Mouse (Mus musculus) forebrain, embryonic 10.5 days (tissue): ENCODE results near the gene Rab3b. TPM values are rescaled to one million over a fixed set of nuclear protein-coding genes. Genes with fewer than 3 reads are reported as not detected.

ENCODE experiments used
- DNase-seq: peaks from one replicate; pipeline ENCODE4 v3.0.0-alpha.2; 2017; ENCODE audit warnings: low spot score; ENCODE audit errors: extremely low spot score
- H3K27ac ChIP-seq: fragments of 300-500 bp; sonication (generic); 2 replicates; pipeline ENCODE4 v1.5.1; 2016; ENCODE audit warnings: mild to moderate bottlenecking
- H3K27me3 ChIP-seq: fragments of 300-500 bp; sonication (generic); 2 replicates; pipeline ENCODE4 v1.6.1; 2016; ENCODE audit warnings: mild to moderate bottlenecking; ENCODE audit not compliant: poor library complexity, severe bottlenecking
- H3K36me3 ChIP-seq: fragments of 300-500 bp; sonication (generic); replicated peaks from 2 replicates; pipeline ENCODE4 v1.6.1; 2016; ENCODE audit warnings: mild to moderate bottlenecking, moderate library complexity
- H3K4me1 ChIP-seq: fragments of 300-500 bp; sonication (generic); 2 replicates; pipeline ENCODE4 v1.6.1; 2016
- H3K4me3 ChIP-seq: fragments of 300-500 bp; sonication (generic); 2 replicates; pipeline ENCODE4 v1.5.1; 2016; ENCODE audit warnings: mild to moderate bottlenecking, moderate library complexity
- H3K9me3 ChIP-seq: fragments of 300-500 bp; sonication (generic); 2 replicates; pipeline ENCODE4 v1.6.1; 2016; ENCODE audit warnings: mild to moderate bottlenecking, moderate library complexity
- WGBS: fragments of 180-500 bp; shearing (Covaris S2); methylation state at CpG from one replicate; pipeline ENCODE4 v1.1.7; 2016; 5-methylcytosine and 5-hydroxymethylcytosine counted together
- polyA plus RNA-seq: library from polyadenylated mRNA; unstranded; fragments of >200 nt; fragmentation: Nextera tagmentation; extraction: Ambion mirVana; gene quantifications from 2 replicates; pipeline ENCODE4 v1.2.1, GENCODE M21; 2016

Gene Rab3b
- polyA plus RNA-seq, 1 experiment from 2014 or later: 17.8 TPM

DNA sequence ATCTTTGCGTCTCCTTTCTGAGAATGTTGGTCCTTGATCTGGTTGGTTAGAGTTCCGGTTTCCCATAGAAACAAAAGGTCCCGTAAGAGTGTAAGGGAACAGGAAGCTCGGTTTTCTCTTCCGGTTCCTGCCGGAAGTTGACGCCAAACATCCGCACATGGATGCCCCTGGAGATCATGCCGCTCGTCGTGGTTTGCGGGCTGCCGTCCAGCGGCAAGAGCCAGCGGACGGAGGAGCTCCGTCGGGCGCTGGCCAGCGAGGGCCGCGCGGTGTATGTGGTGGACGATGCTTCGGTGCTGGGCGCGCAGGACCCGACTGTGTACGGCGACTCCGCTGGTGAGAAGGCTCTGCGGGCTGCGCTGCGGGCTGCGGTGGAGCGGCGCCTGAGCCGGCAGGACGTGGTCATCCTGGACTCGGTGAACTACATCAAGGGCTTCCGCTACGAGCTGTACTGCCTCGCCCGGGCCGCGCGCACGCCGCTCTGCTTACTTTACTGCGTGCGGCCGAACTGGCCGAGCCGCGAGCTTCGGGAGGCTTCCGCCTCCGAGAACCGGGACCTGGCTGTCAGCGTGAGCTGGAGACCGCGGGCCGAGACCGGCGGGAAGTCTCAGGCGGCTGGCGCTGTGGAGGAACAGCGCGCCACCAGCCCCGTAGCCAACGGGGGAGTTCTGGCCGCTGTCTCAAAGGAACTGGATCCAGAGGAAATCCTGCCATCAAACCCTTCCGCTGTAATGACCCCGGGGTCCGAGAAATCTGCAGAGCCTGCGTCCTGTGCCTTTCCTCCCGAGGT, 31.0 kb upstream of the Rab3b start, which contains the start of gene Kti12:
TSS of gene Kti12 (plus strand) at position 71 of the 790 bp plus-strand sequence.
- WGBS: under 1% methylated on average over 77 of the region's 77 CpGs
- Histone ChIP-seq H3K36me3 (peaks cover 27% of the 10 kb centered on the region), H3K27me3 (no peaks in the 10 kb centered on the region), H3K4me3 (peak within 1 kb of the TSS; percentile 98), H3K4me1 (peaks cover 41% of the 10 kb centered on the region), H3K27ac (peak within 1 kb of the TSS; percentile 90), H3K9me3 (no peaks in the 10 kb centered on the region)
- peak; percentile 85 for DNase-seq

DNA sequence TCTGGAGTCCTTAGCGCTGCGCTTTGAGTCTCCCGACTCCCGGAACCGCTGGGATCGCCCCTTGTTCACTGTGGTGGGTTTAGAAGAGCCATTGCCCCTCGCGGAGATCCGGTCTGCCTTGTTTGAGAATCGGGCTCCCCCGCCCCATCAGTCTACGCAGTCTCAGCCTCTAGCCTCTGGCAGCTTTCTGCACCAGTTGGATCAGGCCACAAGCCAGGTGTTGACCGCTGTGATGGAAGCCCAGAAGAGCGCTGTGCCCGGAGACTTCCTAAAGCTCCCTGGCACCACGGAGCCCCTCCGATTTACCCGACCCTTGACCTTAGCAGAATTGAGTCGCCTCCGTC, 30.4 kb upstream of the Rab3b start, which contains the start of gene A730015C16Rik:
TSS of gene A730015C16Rik (minus strand) at position 115 of the 344 bp plus-strand sequence.
- WGBS: 16% methylated on average over 20 of the region's 20 CpGs
- peak; percentile 30 for DNase-seq

DNA sequence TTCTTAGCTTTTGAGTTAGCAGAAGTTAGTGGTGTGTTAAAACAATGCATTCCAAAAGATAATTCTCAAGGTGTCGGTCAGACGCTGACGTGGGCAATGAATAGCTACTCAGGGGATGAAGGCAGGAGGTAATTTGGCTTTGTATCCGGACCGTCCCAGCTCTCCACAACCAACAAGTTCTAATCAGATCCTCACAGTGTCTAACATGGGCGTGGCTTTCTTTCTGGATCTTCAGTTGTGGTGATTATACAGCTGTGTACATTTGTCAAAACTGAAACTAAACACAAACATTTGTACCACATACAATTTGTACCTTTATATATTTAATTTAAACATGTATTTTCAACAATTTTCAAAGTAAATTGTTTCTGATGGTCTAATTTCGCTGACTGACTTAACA, 12.1 kb upstream of the Rab3b start:
- H3K36me3 ChIP-seq: peaks cover 23% of the 10 kb centered on the region
- H3K9me3 ChIP-seq: no peaks in the 10 kb centered on the region
- DNase-seq: no peak
- no peak overlapping the region for H3K27ac ChIP-seq
- no peak overlapping the region for H3K4me3 ChIP-seq
- 85% methylated on average over 7 of the region's 7 CpGs for WGBS
- H3K4me1 ChIP-seq: no peaks in the 10 kb centered on the region
- H3K27me3 ChIP-seq: no peaks in the 10 kb centered on the region

More for the DNA sequence above, 30.4 kb upstream of the Rab3b start, which contains the start of gene A730015C16Rik:
- Histone ChIP-seq H3K27me3 (no peaks in the 10 kb centered on the region), H3K9me3 (no peaks in the 10 kb centered on the region), H3K36me3 (peaks cover 33% of the 10 kb centered on the region), H3K27ac (peak within 1 kb of the TSS; percentile 90), H3K4me3 (peak within 1 kb of the TSS; percentile 98), H3K4me1 (peaks cover 35% of the 10 kb centered on the region)

DNA sequence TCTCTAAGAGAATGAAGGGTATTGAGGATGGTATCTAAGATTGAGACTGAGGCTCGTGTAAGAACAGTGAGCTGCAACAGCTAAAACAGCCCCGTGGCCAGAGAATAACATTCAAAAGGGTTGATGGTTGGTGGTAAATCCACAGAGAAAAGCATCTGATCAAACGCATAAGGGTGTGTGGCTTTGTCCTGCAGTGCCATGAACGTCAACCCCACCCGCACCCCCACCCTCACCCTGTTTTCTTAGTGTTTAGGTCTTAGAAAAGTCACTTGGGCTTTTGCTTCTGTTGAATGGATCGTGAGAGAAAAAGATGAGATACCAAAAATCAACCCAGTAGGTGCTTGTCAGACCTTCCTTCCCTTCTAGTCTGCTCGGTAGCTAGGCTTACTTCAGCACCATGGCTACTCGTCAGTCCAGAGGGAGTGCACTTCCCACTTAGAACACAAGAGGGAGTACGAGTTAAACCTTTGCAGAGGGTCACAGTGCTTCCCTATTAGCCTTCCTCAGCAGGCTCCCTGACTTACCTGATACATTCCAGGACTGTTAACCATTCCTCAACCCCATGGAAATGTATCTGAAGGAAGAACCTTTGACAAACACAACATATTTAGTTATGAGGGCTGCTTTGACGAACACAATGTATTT, 9.0 kb upstream of the Rab3b start:
- WGBS: 31% methylated on average over 10 of the region's 10 CpGs
- H3K27me3 ChIP-seq: no peaks in the 10 kb centered on the region
- H3K9me3 ChIP-seq: no peaks in the 10 kb centered on the region
- no peak overlapping the region for H3K27ac ChIP-seq
- H3K36me3 ChIP-seq: no peaks in the 10 kb centered on the region
- H3K4me3 ChIP-seq: no peak overlapping the region
- DNase-seq: peak; percentile 72
- no peaks in the 10 kb centered on the region for H3K4me1 ChIP-seq

DNA sequence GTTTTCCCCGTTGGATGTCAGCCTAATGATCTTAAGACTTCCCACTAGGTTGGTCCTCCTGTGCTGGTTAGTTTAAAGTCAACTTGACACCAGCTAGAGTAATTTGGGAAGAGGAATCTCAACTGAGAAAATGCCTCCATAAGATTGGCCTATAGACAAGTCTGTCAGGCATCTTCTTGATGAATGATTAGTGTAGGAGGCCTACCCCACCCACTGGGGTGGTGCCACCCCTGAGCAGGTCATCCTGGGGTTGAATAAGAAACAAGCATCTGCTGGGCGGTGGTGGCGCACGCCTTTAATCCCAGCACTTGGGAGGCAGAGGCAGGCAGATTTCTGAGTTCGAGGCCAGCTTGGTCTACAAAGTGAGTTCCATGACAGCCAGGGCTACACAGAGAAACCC, 5.1 kb upstream of the Rab3b start:
- Histone ChIP-seq H3K4me3 (no peak overlapping the region), H3K4me1 (peaks cover 2% of the 10 kb centered on the region; the same call in 1 of the 2 replicates), H3K27me3 (peaks cover 14% of the 10 kb centered on the region), H3K27ac (no peak overlapping the region), H3K36me3 (no peaks in the 10 kb centered on the region), H3K9me3 (no peaks in the 10 kb centered on the region)
- no peak for DNase-seq
- 94% methylated on average over 5 of the region's 5 CpGs for WGBS

DNA sequence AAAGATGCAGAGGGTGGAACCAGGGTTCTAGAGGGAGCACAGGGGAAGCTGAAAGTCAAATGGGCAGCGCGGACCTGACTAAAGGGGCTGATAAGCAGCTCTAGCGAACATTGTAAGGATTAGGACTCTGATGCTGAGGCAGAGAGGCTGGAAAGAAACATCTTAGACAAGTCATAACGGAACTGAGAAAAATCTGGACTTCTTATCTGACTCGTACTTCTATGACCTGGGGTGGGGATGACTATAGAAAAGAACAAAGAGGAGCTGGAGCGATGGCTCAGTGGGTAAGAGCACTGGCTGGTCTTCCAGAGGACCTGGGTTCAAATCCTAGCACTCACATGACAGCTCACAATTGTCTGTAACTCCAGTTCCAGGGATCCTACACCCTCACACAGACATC, 962 bp upstream of the Rab3b start:
- 84% methylated on average over 6 of the region's 6 CpGs for whole genome bisulfite sequencing
- H3K4me3 ChIP-seq: no peak overlapping the region
- H3K27me3 ChIP-seq: peaks cover 34% of the 10 kb centered on the region
- DNase-seq: no peak
- no peaks in the 10 kb centered on the region for H3K36me3 ChIP-seq
- no peaks in the 10 kb centered on the region for H3K9me3 ChIP-seq
- peaks cover 15% of the 10 kb centered on the region for H3K4me1 ChIP-seq
- no peak overlapping the region for H3K27ac ChIP-seq

DNA sequence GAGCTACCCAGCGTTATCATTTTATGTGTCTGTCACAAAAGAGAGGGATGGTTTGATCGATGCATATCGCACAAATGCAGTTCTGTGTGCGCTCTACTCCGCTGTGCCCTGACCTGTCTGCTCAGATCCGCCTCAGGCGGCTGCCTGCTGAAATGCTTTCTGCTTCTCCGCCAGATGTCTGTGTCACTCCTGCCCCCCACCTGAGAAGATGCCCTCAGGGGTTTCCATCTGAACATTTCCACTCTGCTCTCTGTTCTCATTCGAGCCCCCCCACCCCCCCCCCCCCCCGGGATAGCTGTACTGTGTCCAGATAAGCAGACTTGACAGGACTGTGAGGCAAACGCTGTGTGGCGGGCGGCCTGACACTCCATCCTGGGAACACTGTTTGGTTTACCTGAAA, 5.0 kb downstream of the Rab3b start:
- H3K27ac ChIP-seq: no peak overlapping the region
- 59% methylated on average over 13 of the region's 13 CpGs for WGBS
- H3K36me3 ChIP-seq: no peaks in the 10 kb centered on the region
- H3K9me3 ChIP-seq: no peaks in the 10 kb centered on the region
- H3K27me3 ChIP-seq: peaks cover 19% of the 10 kb centered on the region
- H3K4me1 ChIP-seq: peaks cover 19% of the 10 kb centered on the region
- no peak overlapping the region for H3K4me3 ChIP-seq
- no peak for DNase-seq

DNA sequence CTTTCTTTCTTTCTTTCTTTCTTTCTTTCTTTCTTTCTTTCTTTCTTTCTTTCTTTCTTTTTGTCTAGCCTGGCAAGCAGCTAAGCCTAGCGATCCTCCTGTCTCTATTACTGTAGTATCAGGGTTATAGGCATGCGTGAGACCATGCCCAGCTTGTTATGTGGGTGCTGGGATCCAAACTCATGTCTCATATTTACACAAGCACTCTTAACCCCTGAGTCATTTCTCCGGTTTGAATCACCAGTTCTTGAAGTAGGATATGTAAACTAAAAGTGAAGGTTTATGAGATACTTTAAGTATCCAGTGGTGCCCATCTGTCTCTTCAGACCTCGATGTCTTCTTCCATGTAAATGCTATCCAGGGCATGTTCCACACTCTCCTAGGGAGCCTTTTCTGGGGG, 8.6 kb downstream of the Rab3b start:
- WGBS: 90% methylated on average over 4 of the region's 4 CpGs
- no peak overlapping the region for H3K27ac ChIP-seq
- H3K36me3 ChIP-seq: no peaks in the 10 kb centered on the region
- H3K27me3 ChIP-seq: no peaks in the 10 kb centered on the region
- no peak for DNase-seq
- H3K4me3 ChIP-seq: no peak overlapping the region
- peaks cover 6% of the 10 kb centered on the region for H3K4me1 ChIP-seq
- H3K9me3 ChIP-seq: no peaks in the 10 kb centered on the region

DNA sequence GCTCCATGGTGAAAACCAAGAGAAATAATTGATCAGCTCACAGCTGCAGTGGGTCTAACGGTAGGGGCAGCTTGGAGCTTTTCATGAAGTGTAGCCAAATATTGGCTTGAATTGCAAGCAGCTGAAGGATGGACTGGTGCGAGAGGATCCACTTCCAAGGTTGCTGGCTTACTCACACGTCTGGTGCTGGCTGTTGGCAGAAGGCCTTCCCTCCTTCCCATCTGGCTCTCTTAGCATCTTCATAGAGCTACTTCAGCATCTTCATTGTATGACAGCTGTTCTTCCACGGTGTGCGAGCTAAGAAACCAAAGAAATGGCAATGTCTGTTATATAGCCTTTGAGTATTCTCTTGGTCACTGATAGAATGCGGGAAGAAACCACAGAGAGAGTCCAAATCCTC, 12.0 kb downstream of the Rab3b start:
- no peaks in the 10 kb centered on the region for H3K9me3 ChIP-seq
- no peak overlapping the region for H3K27ac ChIP-seq
- H3K27me3 ChIP-seq: no peaks in the 10 kb centered on the region
- 0 out of 2 replicates have a peak, but pooled peaks cover 3% of the 10 kb centered on the region for H3K4me1 ChIP-seq
- H3K4me3 ChIP-seq: no peak overlapping the region
- H3K36me3 ChIP-seq: no peaks in the 10 kb centered on the region
- no peak for DNase-seq
- whole genome bisulfite sequencing: 90% methylated on average over 6 of the region's 6 CpGs

DNA sequence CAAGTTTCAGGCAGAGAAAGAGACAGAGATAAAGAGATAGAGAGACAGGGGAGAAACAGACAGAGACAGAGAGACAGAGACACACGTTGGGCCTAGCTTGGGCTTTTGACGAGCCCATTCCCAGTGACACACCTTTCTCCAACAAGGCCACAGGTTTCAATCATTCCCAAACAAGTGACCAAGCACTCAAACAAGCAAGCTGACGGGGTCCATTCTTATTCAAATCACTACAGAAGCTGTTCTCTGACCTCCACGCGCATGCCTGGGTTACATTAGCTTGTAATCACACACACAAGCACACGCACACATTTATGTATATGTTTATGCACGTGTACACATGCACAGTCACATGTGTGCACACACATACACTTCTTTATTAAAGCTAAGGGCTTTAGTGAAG, 21.6 kb downstream of the Rab3b start:
- Histone ChIP-seq H3K36me3 (no peaks in the 10 kb centered on the region), H3K4me1 (peaks cover 25% of the 10 kb centered on the region), H3K27ac (no peak overlapping the region), H3K4me3 (no peak overlapping the region), H3K9me3 (no peaks in the 10 kb centered on the region), H3K27me3 (no peaks in the 10 kb centered on the region)
- 82% methylated on average over 7 of the region's 7 CpGs for WGBS
- no peak for DNase-seq

DNA sequence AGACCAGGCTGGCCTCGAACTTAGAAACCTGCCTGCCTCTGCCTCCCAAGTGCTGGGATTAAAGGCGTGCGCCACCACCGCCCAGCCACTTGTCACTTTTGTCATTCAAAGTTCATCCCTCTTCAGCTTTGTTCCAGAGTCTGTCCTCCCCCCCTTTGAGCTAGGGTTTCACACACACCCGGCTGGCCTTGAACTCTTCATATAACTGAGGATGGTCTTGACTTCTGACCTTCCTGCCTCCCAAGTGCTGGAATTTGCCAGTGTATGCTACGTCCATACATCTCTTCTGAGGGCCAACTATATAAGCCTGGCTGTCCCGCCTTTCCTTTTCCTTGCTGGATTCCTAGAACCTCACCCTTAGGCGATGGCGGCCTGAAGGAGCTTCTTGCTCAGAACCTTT, 24.0 kb downstream of the Rab3b start:
- H3K4me1 ChIP-seq: peaks cover 39% of the 10 kb centered on the region
- no peak overlapping the region for H3K4me3 ChIP-seq
- H3K27ac ChIP-seq: no peak overlapping the region
- DNase-seq: no peak
- H3K36me3 ChIP-seq: no peaks in the 10 kb centered on the region
- no peaks in the 10 kb centered on the region for H3K27me3 ChIP-seq
- no peaks in the 10 kb centered on the region for H3K9me3 ChIP-seq
- WGBS: 91% methylated on average over 9 of the region's 9 CpGs

DNA sequence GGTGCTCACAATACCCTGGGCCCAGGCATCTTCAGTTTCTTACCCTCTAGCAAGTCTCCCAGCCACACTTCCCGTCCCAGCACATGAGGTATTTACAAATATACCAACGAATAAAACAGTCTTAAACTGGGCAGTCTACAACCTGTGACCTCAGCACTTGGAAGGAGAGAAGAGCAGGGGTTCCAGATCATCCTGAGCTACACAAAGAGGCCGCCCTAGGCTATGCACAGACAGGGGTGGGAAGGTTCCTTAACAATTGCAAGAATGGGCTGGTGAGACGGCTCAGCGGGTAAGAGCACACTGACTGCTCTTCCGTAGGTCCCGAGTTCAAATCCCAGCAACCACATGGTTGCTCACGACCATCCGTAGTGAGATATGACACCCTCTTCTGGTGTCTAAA, 24.5 kb downstream of the Rab3b start:
- no peaks in the 10 kb centered on the region for H3K27me3 ChIP-seq
- no peaks in the 10 kb centered on the region for H3K9me3 ChIP-seq
- H3K4me1 ChIP-seq: peaks cover 38% of the 10 kb centered on the region
- no peak overlapping the region for H3K4me3 ChIP-seq
- no peaks in the 10 kb centered on the region for H3K36me3 ChIP-seq
- no peak overlapping the region for H3K27ac ChIP-seq
- no peak for DNase-seq
- 96% methylated on average over 9 of the region's 9 CpGs for WGBS

DNA sequence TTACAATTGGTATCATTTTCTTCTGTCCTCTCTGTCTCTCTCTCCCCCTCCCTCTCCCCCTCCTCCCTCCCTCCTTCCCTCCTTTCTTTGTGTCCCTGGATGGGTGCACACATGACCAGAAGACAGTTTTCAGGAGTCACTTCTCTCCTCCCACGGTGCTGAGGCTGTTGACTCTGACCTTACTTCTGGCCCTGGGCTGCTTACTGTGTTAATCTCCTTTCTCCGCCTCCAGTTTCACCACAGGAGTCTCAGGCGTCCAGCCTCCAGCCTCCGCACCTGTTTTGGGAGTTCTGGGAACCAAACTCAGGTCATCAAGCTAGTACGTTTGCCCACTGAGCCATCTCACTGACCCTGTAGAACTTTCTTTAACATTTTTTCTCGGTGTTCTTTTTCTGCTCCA, 25.2 kb downstream of the Rab3b start:
- DNase-seq: no peak
- Histone ChIP-seq H3K36me3 (no peaks in the 10 kb centered on the region), H3K9me3 (no peaks in the 10 kb centered on the region), H3K27me3 (no peaks in the 10 kb centered on the region), H3K27ac (no peak overlapping the region), H3K4me1 (peaks cover 38% of the 10 kb centered on the region), H3K4me3 (no peak overlapping the region)
- 40% methylated on average over 6 of the region's 6 CpGs for WGBS
